In the genomic region with DNA sequence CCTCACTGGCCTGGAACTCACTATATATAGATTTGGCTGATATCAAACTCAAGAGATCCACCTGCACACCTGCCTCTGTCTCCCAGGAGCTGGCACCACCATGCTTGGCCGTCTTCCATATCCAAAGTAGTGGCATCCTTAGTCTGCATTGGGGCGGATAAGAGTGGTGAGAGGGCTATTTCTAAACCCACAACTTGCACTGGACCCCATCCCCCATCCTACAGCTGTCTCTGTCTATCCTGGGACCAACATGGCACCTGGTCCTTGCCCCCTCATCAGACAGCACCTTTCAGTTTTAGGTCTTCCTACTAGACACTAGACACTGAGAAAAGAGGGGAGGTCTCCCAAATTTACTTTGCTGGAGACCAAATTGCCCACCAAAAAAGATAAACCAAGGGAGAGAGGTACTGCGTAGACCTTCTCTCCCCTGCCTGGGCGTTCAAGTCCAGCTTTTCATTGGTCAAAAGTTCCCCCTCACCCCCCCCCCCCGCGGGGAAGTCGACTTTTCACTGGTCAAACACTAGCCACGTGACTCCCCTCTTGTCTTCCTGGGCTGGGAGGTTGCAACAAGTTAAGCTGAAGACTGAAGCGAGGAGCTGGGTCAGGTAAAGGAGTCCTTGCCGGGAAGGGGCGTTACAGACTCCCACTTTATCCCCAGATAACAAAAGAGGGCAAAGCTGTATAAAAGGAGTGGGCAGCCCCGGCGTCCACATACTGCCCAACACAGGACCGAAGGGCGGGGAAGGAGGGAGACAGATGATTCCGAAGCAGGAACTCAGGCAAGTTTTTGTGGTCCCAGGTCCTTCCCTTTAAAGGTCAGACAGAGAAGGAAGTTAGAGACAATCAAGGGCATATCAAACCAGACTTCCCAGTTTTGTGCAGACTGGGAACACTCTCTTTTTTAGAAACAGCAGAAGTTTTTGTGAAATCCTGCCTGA, we compare ENCODE assay signal across 7 mouse cellular contexts. TPM values are rescaled to one million over a fixed set of nuclear protein-coding genes. Genes with fewer than 3 reads are reported as not detected.
A peak's percentile ranks its signal among the peaks of the same experiment; 100 is the strongest.
DNase-seq lines count a peak whose midpoint lies in the region; ATAC-seq and TF ChIP-seq lines count a peak whose summit lies in the region.

A gene (plus strand): TSS at position 531 of the 938 bp plus-strand sequence.

- H3K4me1 ChIP-seq in heart, adult 2 months (ENCODE audit: control insufficient read depth, insufficient read depth, low read length): peaks cover 8% of the 10 kb centered on the region
- H3K4me1 ChIP-seq in kidney, adult 2 months (ENCODE audit: control insufficient read depth, insufficient read depth, low read length): peaks cover 7% of the 10 kb centered on the region; the same call in 1 of the 2 replicates
- H3K4me1 ChIP-seq in midbrain, postnatal 0 days (ENCODE audit: insufficient read depth, low read length): peaks cover 9% of the 10 kb centered on the region; the same call in 1 of the 2 replicates

- intact Hi-C loops in heart, adult 2 months (cut with DNase I): loop anchor here (2.0 kb wide), 1 partner anchor 18 kb away; a partner anchor contains a TSS

- H3K27me3 ChIP-seq in heart, adult 2 months (ENCODE audit: control insufficient read depth, insufficient read depth, low read length): no peaks in the 10 kb centered on the region
- no peaks in the 10 kb centered on the region for H3K27me3 ChIP-seq in kidney, adult 2 months (replicated peaks; ENCODE audit: control insufficient read depth, insufficient read depth, low read length)
- no peaks in the 10 kb centered on the region for H3K27me3 ChIP-seq in midbrain, postnatal 0 days (ENCODE audit: insufficient read depth, low read length)

- peak within 1 kb of the TSS; percentile 91 for H3K27ac ChIP-seq in heart, adult 2 months
- peak within 1 kb of the TSS; percentile 73 for H3K27ac ChIP-seq in kidney, adult 2 months (ENCODE audit: insufficient read depth, low read depth, low read length)
- H3K27ac ChIP-seq in midbrain, postnatal 0 days (ENCODE audit: low read depth, low read length): peak within 1 kb of the TSS; percentile 4; the same call in 1 of the 2 replicates

- peak; percentile 61 for DNase-seq in WW6 (ENCODE audit: low read depth, low spot score)
- peak; percentile 75 for DNase-seq in embryo, embryonic 11.5 days (ENCODE audit: low read depth, low spot score)
- DNase-seq in heart, adult 2 months: peak; percentile 72 to 80
- peak; percentile 90 for DNase-seq in kidney, adult 2 months
- DNase-seq in liver: peak; percentile 85
- peak; percentile 61 for DNase-seq in midbrain, postnatal 0 days (ENCODE audit: low spot score)
- peak; percentile 74 for DNase-seq in thymus, postnatal 0 days (ENCODE audit: low spot score)

- WGBS in heart, adult 2 months: 6% methylated on average over 16 of the region's 16 CpGs
- 6% methylated on average over 16 of the region's 16 CpGs for WGBS in kidney, adult 2 months
- 4% methylated on average over 16 of the region's 16 CpGs for WGBS in midbrain, postnatal 0 days

- peak within 1 kb of the TSS; percentile 38 for H3K4me2 ChIP-seq in midbrain, postnatal 0 days (ENCODE audit: low read depth, low read length, poor library complexity, severe bottlenecking)

- H3K4me3 ChIP-seq in heart, adult 2 months: peak within 1 kb of the TSS; percentile 52
- peak within 1 kb of the TSS; percentile 70 for H3K4me3 ChIP-seq in kidney, adult 2 months (ENCODE audit: insufficient read depth, low read depth, low read length)
- H3K4me3 ChIP-seq in midbrain, postnatal 0 days (ENCODE audit: low read depth, low read length): peak within 1 kb of the TSS; percentile 16; the same call in 1 of the 2 replicates

- H3K9ac ChIP-seq in heart, adult 2 months (ENCODE audit: low read depth, low read length): peak within 1 kb of the TSS; percentile 69
- H3K9ac ChIP-seq in midbrain, postnatal 0 days (replicated peaks; ENCODE audit: low read length, poor library complexity, severe bottlenecking): peak within 1 kb of the TSS; percentile 29; the same call in 1 of the 2 replicates

- TF ChIP-seq CTCF in heart, adult 2 months (IDR thresholded peaks at IDR 0.05): no peak
- TF ChIP-seq CTCF in kidney, adult 2 months (conservative IDR thresholded peaks at IDR 0.05; ENCODE audit: insufficient read depth, insufficient read length, low read depth, low read length): no peak
- TF ChIP-seq CTCF in midbrain, postnatal 0 days (IDR thresholded peaks at IDR 0.05): no peak

- H3K9me3 ChIP-seq in midbrain, postnatal 0 days (ENCODE audit: low read length): no peaks in the 10 kb centered on the region

- peak; percentile 92 for TF ChIP-seq POLR2A in heart, adult 2 months (IDR thresholded peaks at IDR 0.05; ENCODE audit: insufficient read depth, low read depth, low read length)
- TF ChIP-seq POLR2A in kidney, adult 2 months (IDR thresholded peaks at IDR 0.05; ENCODE audit: low read depth, low read length): no peak

- ATAC-seq in midbrain, postnatal 0 days (ENCODE audit: low FRiP score): 0 out of 2 replicates have a peak, but pooled peaks have one; percentile 25

- 0 out of 2 replicates have a peak, but pooled peaks cover 1% of the 10 kb centered on the region for H3K79me2 ChIP-seq in heart, adult 2 months (replicated peaks; ENCODE audit: control insufficient read depth, insufficient read depth, low read length)

- no peak for TF ChIP-seq EP300 in heart, adult 2 months (IDR thresholded peaks at IDR 0.05; ENCODE audit: insufficient read depth, low read depth, low read length)

- peaks cover under 1% of the 10 kb centered on the region; the same call in 1 of the 2 replicates for H3K36me3 ChIP-seq in heart, adult 2 months (ENCODE audit: control insufficient read depth, insufficient read depth, low read length)
- H3K36me3 ChIP-seq in kidney, adult 2 months (ENCODE audit: control insufficient read depth, insufficient read depth, low read length): peaks cover 1% of the 10 kb centered on the region; the same call in 1 of the 2 replicates
- peaks cover 23% of the 10 kb centered on the region for H3K36me3 ChIP-seq in midbrain, postnatal 0 days (ENCODE audit: insufficient read depth, low read length)

RNA-seq across cellular contexts. Expression of the gene that starts here (rescaled TPM):
- total RNA-seq in heart, adult 2 months (2021): 10 to 100 TPM; 55.7 to 67.5 TPM
- polyA plus RNA-seq in heart, adult 2 months (2012; rRNA removed): 56.2 and 58.2 TPM in 2 replicates
- 60.5 and 61.3 TPM in 2 replicates for polyA plus RNA-seq in kidney, adult 2 months (2012; rRNA removed)
- 18.5 and 21.3 TPM in 2 replicates for total RNA-seq in midbrain, postnatal 0 days (2014; rRNA removed)
- polyA plus RNA-seq in midbrain, postnatal 0 days (2015; fragmentation: Nextera tagmentation; extraction: Ambion mirVana): 18.8 and 21.8 TPM in 2 replicates
- 23.1 and 27.3 TPM in 2 replicates for polyA plus RNA-seq in thymus, postnatal 0 days (2015; fragmentation: Nextera tagmentation; extraction: Ambion mirVana)

Comparison
In these comparisons a context has a peak if more than half of its experiments do, and no peak if none do; other contexts are left out.
1. Peak in every context shown above with its lines: DNase-seq, ATAC-seq, H3K4me3 ChIP-seq and H3K27ac ChIP-seq.
2. H3K27ac ChIP-seq: peak in every context shown above with its lines; median percentile 91 in heart, adult 2 months; 73 in kidney, adult 2 months; 4 in midbrain, postnatal 0 days.
3. H3K4me3 ChIP-seq: peak in every context shown above with its lines; median percentile 70 in kidney, adult 2 months; 52 in heart, adult 2 months; 16 in midbrain, postnatal 0 days.